Mouse (Mus musculus) ES-E14 (cell line): ENCODE data around the gene Fam213a.

Source experiments
- CHD2 ChIP-seq: IDR thresholded peaks from 2 replicates; pipeline ENCODE4 v1.6.1; 2014; ENCODE audit warnings: mild to moderate bottlenecking, low read depth, low read length, inconsistent platforms
- MAFK ChIP-seq: IDR thresholded peaks from 2 replicates; pipeline ENCODE4 v1.6.1; 2014; ENCODE audit warnings: mild to moderate bottlenecking, low read depth, low read length, inconsistent platforms; ENCODE audit not compliant: insufficient read depth
- ZC3H11A ChIP-seq: IDR thresholded peaks from 2 replicates; pipeline ENCODE4 v1.6.1; 2012; ENCODE audit warnings: low read depth, mild to moderate bottlenecking, inconsistent platforms, low read length, borderline replicate concordance

GRCm38 (mm10) chr14:40999904-41000645, 13.5 kb downstream of the Fam213a start:
- TF ChIP-seq MAFK = no peak
- no peak for TF ChIP-seq CHD2
- no peak for TF ChIP-seq ZC3H11A
